Mouse (Mus musculus): Measurements from ENCODE around the gene Bglap3.

GRCm38 (mm10) chr3:88407529-88407928 is 35.0 kb upstream of the Bglap3 start:
- no peak for TF ChIP-seq POLR2A (IDR thresholded peaks at IDR 0.05; ENCODE audit: low read depth, low read length)
- no peak for TF ChIP-seq CTCF (IDR thresholded peaks at IDR 0.05; ENCODE audit: extremely low read depth, insufficient read depth, insufficient read length, insufficient replicate concordance)

All from spleen, adult 2 months (tissue).